Mouse (Mus musculus) cortical plate, adult 2 months (tissue): ENCODE results near the gene Susd6. TPM values are rescaled to one million over a fixed set of nuclear protein-coding genes. Genes with fewer than 3 reads are reported as not detected.
A peak's percentile ranks its signal among the peaks of the same experiment; 100 is the strongest.

Experiments
- H3K27ac ChIP-seq: fragments of 200-500 bp; 2 replicates; pipeline ENCODE4 v1.5.1; 2012; ENCODE audit warnings: low read length, control low read depth, inconsistent platforms; ENCODE audit not compliant: insufficient read depth
- H3K4me1 ChIP-seq: fragments of 200-500 bp; 2 replicates; pipeline ENCODE4 v1.6.1; 2011; ENCODE audit warnings: low read length; ENCODE audit not compliant: control insufficient read depth, insufficient read depth
- H3K4me3 ChIP-seq: fragments of 200-500 bp; 2 replicates; pipeline ENCODE4 v1.5.1; 2011; ENCODE audit warnings: mild to moderate bottlenecking, low read length, control low read depth; ENCODE audit not compliant: insufficient read depth
- CTCF ChIP-seq: fragments of 200-500 bp; IDR thresholded peaks from 2 replicates; pipeline ENCODE4 v1.5.1; 2011; ENCODE audit warnings: mild to moderate bottlenecking, control low read depth, low read length; ENCODE audit not compliant: insufficient read depth; ENCODE audit errors: extremely low read depth
- POLR2A ChIP-seq: fragments of 200-500 bp; IDR thresholded peaks from 2 replicates; pipeline ENCODE4 v1.6.1; 2011; ENCODE audit warnings: mild to moderate bottlenecking, low read length, control low read depth; ENCODE audit not compliant: insufficient read depth; ENCODE audit errors: extremely low read depth
- polyA plus RNA-seq: library from polyadenylated mRNA; depleted of rRNA; stranded (reverse); fragments of >200 nt; gene quantifications from 2 replicates; pipeline ENCODE4 v1.2.3, GENCODE M21; 2012

Gene Susd6
- polyA plus RNA-seq, 1 experiment: 24.8 TPM

GRCm38 (mm10) chr12:80830820-80831219, 40.5 kb downstream of the Susd6 start:
- Histone ChIP-seq H3K27ac (no peak overlapping the region), H3K4me1 (peaks cover 11% of the 10 kb centered on the region; the same call in 1 of the 2 replicates), H3K4me3 (no peak overlapping the region)
- TF ChIP-seq CTCF (no peak), POLR2A (no peak)

- H3K27ac ChIP-seq: no peak overlapping the region
- no peak for TF ChIP-seq CTCF
- no peak for TF ChIP-seq POLR2A
Observed at GRCm38 (mm10) chr12:80832313-80832712, 42.0 kb downstream of the Susd6 start.

GRCm38 (mm10) chr12:80833541-80833940, 43.2 kb downstream of the Susd6 start:
- H3K27ac ChIP-seq: peak overlapping the region; percentile 70; the same call in 1 of the 2 replicates
- no peak overlapping the region for H3K4me3 ChIP-seq
- TF ChIP-seq POLR2A (no peak), CTCF (no peak)

More at GRCm38 (mm10) chr12:80832313-80832712, 42.0 kb downstream of the Susd6 start:
- Histone ChIP-seq H3K4me3 (no peak overlapping the region), H3K4me1 (peaks cover 10% of the 10 kb centered on the region; the same call in 1 of the 2 replicates)

GRCm38 (mm10) chr12:80834156-80834900, 44.0 kb downstream of the Susd6 start:
- Histone ChIP-seq H3K27ac (no peak overlapping the region), H3K4me3 (no peak overlapping the region), H3K4me1 (peaks cover 10% of the 10 kb centered on the region)
- TF ChIP-seq POLR2A: no peak

More at GRCm38 (mm10) chr12:80833541-80833940, 43.2 kb downstream of the Susd6 start:
- peaks cover 8% of the 10 kb centered on the region for H3K4me1 ChIP-seq

GRCm38 (mm10) chr12:80834901-80835570, 44.7 kb downstream of the Susd6 start:
- Histone ChIP-seq H3K4me1 (peaks cover 11% of the 10 kb centered on the region), H3K4me3 (no peak overlapping the region), H3K27ac (no peak overlapping the region)
- TF ChIP-seq POLR2A: no peak
- no peak for TF ChIP-seq CTCF

- no peak for TF ChIP-seq CTCF
- no peak for TF ChIP-seq POLR2A
- Histone ChIP-seq H3K27ac (no peak overlapping the region), H3K4me1 (peaks cover 9% of the 10 kb centered on the region), H3K4me3 (no peak overlapping the region)
Observed at GRCm38 (mm10) chr12:80837614-80838013, 47.3 kb downstream of the Susd6 start.

- TF ChIP-seq POLR2A: no peak
- no peak for TF ChIP-seq CTCF
- H3K4me1 ChIP-seq: peaks cover 6% of the 10 kb centered on the region
- no peak overlapping the region for H3K27ac ChIP-seq
- no peak overlapping the region for H3K4me3 ChIP-seq
Observed at GRCm38 (mm10) chr12:80838271-80838670, 48.0 kb downstream of the Susd6 start.

GRCm38 (mm10) chr12:80838787-80839186, 48.5 kb downstream of the Susd6 start:
- Histone ChIP-seq H3K4me1 (peaks cover 6% of the 10 kb centered on the region), H3K4me3 (no peak overlapping the region), H3K27ac (no peak overlapping the region)
- TF ChIP-seq POLR2A (no peak), CTCF (no peak)

GRCm38 (mm10) chr12:80839631-80840030, 49.3 kb downstream of the Susd6 start:
- TF ChIP-seq POLR2A: no peak
- TF ChIP-seq CTCF: no peak
- no peak overlapping the region for H3K4me3 ChIP-seq
- no peak overlapping the region for H3K27ac ChIP-seq
- H3K4me1 ChIP-seq: peaks cover 6% of the 10 kb centered on the region

GRCm38 (mm10) chr12:80841618-80842017, 51.3 kb downstream of the Susd6 start:
- Histone ChIP-seq H3K4me1 (peaks cover 9% of the 10 kb centered on the region), H3K27ac (no peak overlapping the region), H3K4me3 (no peak overlapping the region)
- TF ChIP-seq CTCF (no peak), POLR2A (no peak)
